Mouse (Mus musculus) liver, adult 2 months (tissue): ENCODE results near the gene Topors.

Experiments
- CTCF ChIP-seq: fragments of 200-500 bp; IDR thresholded peaks from 2 replicates; pipeline ENCODE4 v1.5.1; 2011; ENCODE audit warnings: low read depth, low read length, control low read depth
- POLR2A ChIP-seq: fragments of 200-500 bp; IDR thresholded peaks from 2 replicates; pipeline ENCODE4 v1.6.1; 2011; ENCODE audit warnings: low read length, control low read depth; ENCODE audit not compliant: insufficient read depth; ENCODE audit errors: extremely low read depth

GRCm38 (mm10) chr4:40240272-40240744, 29.3 kb downstream of the Topors start:
- TF ChIP-seq POLR2A: no peak
- no peak for TF ChIP-seq CTCF
